Mouse (Mus musculus): ENCODE measurements at regions not wholly inside any gene's neighbourhood (a gene's known extent, or its start where the extent isn't known, plus 50 kb on each side); places are given as distances from the start of the nearest gene placed in this dataset.
A peak's percentile ranks its signal among the peaks of the same experiment; 100 is the strongest.

GRCm38 (mm10) chr3:18625395-18626328 is 677.5 kb downstream of the Cypt12 start:
- Histone ChIP-seq H3K27me3 (ENCODE audit: control insufficient read depth, insufficient read depth, low read length) (no peaks in the 10 kb centered on the region), H3K9ac (ENCODE audit: low read length) (peak overlapping the region; percentile 74), H3K4me3 (ENCODE audit: control insufficient read depth in 1 of 2, insufficient read depth in 1 of 2, low read depth in 1 of 2, low read length in 2 of 2) (peak overlapping the region; percentile 48 to 49), H3K27ac (replicated peaks in 1 of 2; ENCODE audit: control insufficient read depth in 1 of 2, insufficient read depth in 1 of 2, low read depth in 2 of 2, low read length in 2 of 2) (peak overlapping the region; percentile 89 to 91), H3K4me1 (ENCODE audit: control insufficient read depth in 2 of 2, insufficient read depth in 2 of 2, low read length in 2 of 2) (peaks cover 8 to 16% of the 10 kb centered on the region in 2 experiments; a peak in 3 of 4 replicates), H3K36me3 (ENCODE audit: control insufficient read depth, insufficient read depth, low read length) (no peaks in the 10 kb centered on the region), H3K4me2 (ENCODE audit: low read length) (peak overlapping the region; percentile 79), H3K9me3 (ENCODE audit: control insufficient read depth, low read length) (no peaks in the 10 kb centered on the region)
- ATAC-seq (ENCODE audit: insufficient number of reproducible peaks, insufficient read depth, low FRiP score, low read depth): no peak
- 3% methylated on average over 32 of the region's 32 CpGs for WGBS

- H3K9me3 ChIP-seq (ENCODE audit: control insufficient read depth, low read length): no peaks in the 10 kb centered on the region
- peak overlapping the region; percentile 74; the same call in 1 of the 2 replicates for H3K9ac ChIP-seq (ENCODE audit: low read length)
- peaks cover 5 to 12% of the 10 kb centered on the region in 2 experiments; a peak in 3 of 4 replicates for H3K4me1 ChIP-seq (ENCODE audit: control insufficient read depth in 2 of 2, insufficient read depth in 2 of 2, low read length in 2 of 2)
- no peaks in the 10 kb centered on the region for H3K36me3 ChIP-seq (ENCODE audit: control insufficient read depth, insufficient read depth, low read length)
- WGBS: 50% methylated on average over 6 of the region's 6 CpGs
- no peak for ATAC-seq (ENCODE audit: insufficient number of reproducible peaks, insufficient read depth, low FRiP score, low read depth)
- peak overlapping the region; percentile 79 for H3K4me2 ChIP-seq (ENCODE audit: low read length)
- no peaks in the 10 kb centered on the region for H3K27me3 ChIP-seq (ENCODE audit: control insufficient read depth, insufficient read depth, low read length)
- no peak overlapping the region for H3K4me3 ChIP-seq (ENCODE audit: control insufficient read depth in 1 of 2, insufficient read depth in 1 of 2, low read depth in 1 of 2, low read length in 2 of 2)
- no peak overlapping the region for H3K27ac ChIP-seq (replicated peaks in 1 of 2; ENCODE audit: control insufficient read depth in 1 of 2, insufficient read depth in 1 of 2, low read depth in 2 of 2, low read length in 2 of 2)
These were observed 678.2 kb downstream of the Cypt12 start for GRCm38 (mm10) chr3:18626375-18626774.

- Histone ChIP-seq H3K4me3 (ENCODE audit: control insufficient read depth in 1 of 2, insufficient read depth in 1 of 2, low read depth in 1 of 2, low read length in 2 of 2) (no peak overlapping the region), H3K9me3 (ENCODE audit: control insufficient read depth, low read length) (no peaks in the 10 kb centered on the region), H3K9ac (ENCODE audit: low read length) (no peak overlapping the region), H3K27ac (replicated peaks in 1 of 2; ENCODE audit: control insufficient read depth in 1 of 2, insufficient read depth in 1 of 2, low read depth in 2 of 2, low read length in 2 of 2) (no peak overlapping the region), H3K4me1 (ENCODE audit: control insufficient read depth in 2 of 2, insufficient read depth in 2 of 2, low read length in 2 of 2) (peaks cover 5 to 12% of the 10 kb centered on the region in 2 experiments; a peak in 3 of 4 replicates), H3K4me2 (ENCODE audit: low read length) (no peak overlapping the region), H3K36me3 (ENCODE audit: control insufficient read depth, insufficient read depth, low read length) (no peaks in the 10 kb centered on the region), H3K27me3 (ENCODE audit: control insufficient read depth, insufficient read depth, low read length) (no peaks in the 10 kb centered on the region)
- no peak for ATAC-seq (ENCODE audit: insufficient number of reproducible peaks, insufficient read depth, low FRiP score, low read depth)
- WGBS: 73% methylated on average over 2 of the region's 2 CpGs
These were observed 678.6 kb downstream of the Cypt12 start for GRCm38 (mm10) chr3:18626820-18627219.

- H3K36me3 ChIP-seq (ENCODE audit: control insufficient read depth, insufficient read depth, low read length): no peaks in the 10 kb centered on the region
- no peak for ATAC-seq (ENCODE audit: insufficient number of reproducible peaks, insufficient read depth, low FRiP score, low read depth)
- no peak overlapping the region for H3K9ac ChIP-seq (ENCODE audit: low read length)
- H3K4me3 ChIP-seq (ENCODE audit: control insufficient read depth in 1 of 2, insufficient read depth in 1 of 2, low read depth in 1 of 2, low read length in 2 of 2): no peak overlapping the region
- H3K4me2 ChIP-seq (ENCODE audit: low read length): no peak overlapping the region
- H3K9me3 ChIP-seq (ENCODE audit: control insufficient read depth, low read length): no peaks in the 10 kb centered on the region
- H3K27me3 ChIP-seq (ENCODE audit: control insufficient read depth, insufficient read depth, low read length): no peaks in the 10 kb centered on the region
- 94% methylated on average over 2 of the region's 2 CpGs for WGBS
- peaks cover under 1 to 2% of the 10 kb centered on the region in 2 experiments; a peak in 2 of 4 replicates for H3K4me1 ChIP-seq (ENCODE audit: control insufficient read depth in 2 of 2, insufficient read depth in 2 of 2, low read length in 2 of 2)
- no peak overlapping the region for H3K27ac ChIP-seq (replicated peaks in 1 of 2; ENCODE audit: control insufficient read depth in 1 of 2, insufficient read depth in 1 of 2, low read depth in 2 of 2, low read length in 2 of 2)
These were observed 681.0 kb downstream of the Cypt12 start for GRCm38 (mm10) chr3:18629233-18629632.

- no peak for ATAC-seq (ENCODE audit: insufficient number of reproducible peaks, insufficient read depth, low FRiP score, low read depth)
- Histone ChIP-seq H3K9ac (ENCODE audit: low read length) (no peak overlapping the region), H3K27me3 (ENCODE audit: control insufficient read depth, insufficient read depth, low read length) (no peaks in the 10 kb centered on the region), H3K27ac (replicated peaks in 1 of 2; ENCODE audit: control insufficient read depth in 1 of 2, insufficient read depth in 1 of 2, low read depth in 2 of 2, low read length in 2 of 2) (no peak overlapping the region), H3K4me1 (ENCODE audit: control insufficient read depth in 2 of 2, insufficient read depth in 2 of 2, low read length in 2 of 2) (no peaks in the 10 kb centered on the region), H3K9me3 (ENCODE audit: control insufficient read depth, low read length) (no peaks in the 10 kb centered on the region), H3K36me3 (ENCODE audit: control insufficient read depth, insufficient read depth, low read length) (no peaks in the 10 kb centered on the region), H3K4me3 (ENCODE audit: control insufficient read depth in 1 of 2, insufficient read depth in 1 of 2, low read depth in 1 of 2, low read length in 2 of 2) (no peak overlapping the region), H3K4me2 (ENCODE audit: low read length) (no peak overlapping the region)
- 82% methylated on average over 1 of the region's 1 CpGs for whole genome bisulfite sequencing
These were observed 683.4 kb downstream of the Cypt12 start for GRCm38 (mm10) chr3:18631601-18632000.

- H3K27me3 ChIP-seq (ENCODE audit: control insufficient read depth, insufficient read depth, low read length): no peaks in the 10 kb centered on the region
- H3K4me2 ChIP-seq (ENCODE audit: low read length): no peak overlapping the region
- ATAC-seq (ENCODE audit: insufficient number of reproducible peaks, insufficient read depth, low FRiP score, low read depth): no peak
- H3K4me1 ChIP-seq (ENCODE audit: control insufficient read depth in 2 of 2, insufficient read depth in 2 of 2, low read length in 2 of 2): no peaks in the 10 kb centered on the region
- H3K9ac ChIP-seq (ENCODE audit: low read length): no peak overlapping the region
- no peak overlapping the region for H3K4me3 ChIP-seq (ENCODE audit: control insufficient read depth in 1 of 2, insufficient read depth in 1 of 2, low read depth in 1 of 2, low read length in 2 of 2)
- no peaks in the 10 kb centered on the region for H3K36me3 ChIP-seq (ENCODE audit: control insufficient read depth, insufficient read depth, low read length)
- no peak overlapping the region for H3K27ac ChIP-seq (replicated peaks in 1 of 2; ENCODE audit: control insufficient read depth in 1 of 2, insufficient read depth in 1 of 2, low read depth in 2 of 2, low read length in 2 of 2)
- H3K9me3 ChIP-seq (ENCODE audit: control insufficient read depth, low read length): no peaks in the 10 kb centered on the region
These were observed 686.6 kb downstream of the Cypt12 start for GRCm38 (mm10) chr3:18634855-18635254.

- Histone ChIP-seq H3K4me2 (ENCODE audit: low read length) (no peak overlapping the region), H3K4me1 (ENCODE audit: control insufficient read depth in 2 of 2, insufficient read depth in 2 of 2, low read length in 2 of 2) (no peaks in the 10 kb centered on the region)
These were observed 689.3 kb downstream of the Cypt12 start for GRCm38 (mm10) chr3:18637553-18637952.

More at GRCm38 (mm10) chr3:18637553-18637952, 689.3 kb downstream of the Cypt12 start:
- Histone ChIP-seq H3K27me3 (ENCODE audit: control insufficient read depth, insufficient read depth, low read length) (no peaks in the 10 kb centered on the region), H3K9ac (ENCODE audit: low read length) (no peak overlapping the region), H3K36me3 (ENCODE audit: control insufficient read depth, insufficient read depth, low read length) (no peaks in the 10 kb centered on the region), H3K9me3 (ENCODE audit: control insufficient read depth, low read length) (no peaks in the 10 kb centered on the region), H3K27ac (replicated peaks in 1 of 2; ENCODE audit: control insufficient read depth in 1 of 2, insufficient read depth in 1 of 2, low read depth in 2 of 2, low read length in 2 of 2) (no peak overlapping the region), H3K4me3 (ENCODE audit: control insufficient read depth in 1 of 2, insufficient read depth in 1 of 2, low read depth in 1 of 2, low read length in 2 of 2) (no peak overlapping the region)
- ATAC-seq (ENCODE audit: insufficient number of reproducible peaks, insufficient read depth, low FRiP score, low read depth): no peak
